Mouse (Mus musculus): ENCODE results near the gene Bbs4.

GRCm38 (mm10) chr9:59282683-59282986 is 70.7 kb downstream of the Bbs4 start:
- TF ChIP-seq MXI1 (IDR thresholded peaks at IDR 0.05; ENCODE audit: low read depth, low read length) (no peak; the same call in 1 of the 2 replicates), ETS1 (IDR thresholded peaks at IDR 0.05; ENCODE audit: low read depth, low read length) (no peak)
